Mouse (Mus musculus) stomach, postnatal 0 days (tissue): ENCODE data around the gene Cenpk.

Experiments
- CTCF ChIP-seq: IDR thresholded peaks from 2 replicates; pipeline ENCODE4 v1.5.1; 2016; ENCODE audit warnings: antibody characterized with exemption, low read depth, mild to moderate bottlenecking, moderate library complexity
- EP300 ChIP-seq: optimal IDR thresholded peaks from 2 replicates; pipeline ENCODE3; 2016; ENCODE audit warnings: antibody characterized with exemption

DNA sequence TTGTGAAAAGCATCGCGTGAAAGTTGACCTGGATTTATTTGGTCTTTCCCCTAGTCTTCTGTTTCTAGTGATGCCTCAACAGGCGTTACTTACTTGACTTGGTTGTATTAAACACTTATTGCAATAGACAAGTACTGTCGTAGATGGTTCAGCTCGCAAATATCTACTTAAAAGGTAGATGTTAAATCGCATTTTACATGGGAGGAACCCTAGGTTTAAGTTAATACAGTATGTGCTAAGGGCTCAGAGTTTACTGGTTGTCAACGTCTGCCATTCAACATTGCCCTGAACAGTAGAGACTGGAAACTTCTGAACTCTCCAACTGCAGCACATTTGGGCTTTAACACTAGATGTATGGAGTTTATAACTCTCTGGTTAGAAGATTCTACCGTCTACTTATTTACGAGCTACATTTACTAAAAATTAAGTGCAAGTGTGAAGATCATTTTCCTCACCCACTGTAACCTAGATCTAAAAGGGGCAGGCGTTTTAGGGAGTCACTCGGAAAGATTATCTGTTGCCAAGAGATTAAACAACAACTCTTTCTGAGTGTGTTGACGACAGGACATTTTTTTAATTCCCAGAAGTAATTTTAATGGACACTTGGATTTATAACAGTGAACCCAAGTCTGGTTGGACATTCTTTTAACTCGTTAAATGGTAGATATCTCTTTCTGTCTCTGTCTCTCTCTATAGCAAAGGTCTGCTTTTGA is 49.1 kb upstream of the Cenpk start:
- TF ChIP-seq CTCF, result no peak
- no peak for TF ChIP-seq EP300
